Mouse (Mus musculus) small intestine, adult 2 months (tissue): ENCODE data around the gene Rnf123. TPM values are rescaled to one million over a fixed set of nuclear protein-coding genes. Genes with fewer than 3 reads are reported as not detected.
"Not testable (repeated sequence)": the region's sequence is repeated elsewhere in the genome, so short reads cannot be mapped to it uniquely, and the experiment has no call there.

ENCODE experiments used
- H3K27ac ChIP-seq: fragments of 200-500 bp; 2 replicates; pipeline ENCODE4 v1.5.1; 2012; ENCODE audit warnings: low read depth, low read length, control low read depth, inconsistent platforms; ENCODE audit not compliant: insufficient read depth
- H3K27me3 ChIP-seq: fragments of 200-500 bp; 2 replicates; pipeline ENCODE4 v1.6.1; 2012; ENCODE audit warnings: mild to moderate bottlenecking, moderate library complexity, low read length, inconsistent platforms; ENCODE audit not compliant: control insufficient read depth, insufficient read depth
- H3K36me3 ChIP-seq: fragments of 200-500 bp; 2 replicates; pipeline ENCODE4 v1.6.1; 2012; ENCODE audit warnings: mild to moderate bottlenecking, low read length, control low read depth, inconsistent platforms; ENCODE audit not compliant: control insufficient read depth, insufficient read depth
- H3K4me1 ChIP-seq: fragments of 200-500 bp; 2 replicates; pipeline ENCODE4 v1.6.1; 2012; ENCODE audit warnings: low read length, inconsistent platforms, mixed read lengths; ENCODE audit not compliant: control insufficient read depth, insufficient read depth, insufficient read length
- H3K4me3 ChIP-seq: fragments of 200-500 bp; 2 replicates; pipeline ENCODE4 v1.5.1; 2012; ENCODE audit warnings: low read depth, mild to moderate bottlenecking, control low read depth, inconsistent platforms, low read length, moderate library complexity
- CTCF ChIP-seq: fragments of 200-500 bp; IDR thresholded peaks from 2 replicates; pipeline ENCODE4 v1.5.1; 2012; ENCODE audit warnings: low read depth, mild to moderate bottlenecking, control low read depth, inconsistent platforms, low read length, moderate library complexity, mixed read lengths; ENCODE audit not compliant: insufficient replicate concordance, insufficient read length; ENCODE audit errors: extremely low read depth
- POLR2A ChIP-seq: fragments of 200-500 bp; IDR thresholded peaks from 2 replicates; pipeline ENCODE4 v1.6.1; 2012; ENCODE audit warnings: low read depth, mild to moderate bottlenecking, control low read depth, inconsistent platforms, low read length, moderate library complexity
- WGBS: fragments of 180-500 bp; shearing (Covaris S2); methylation state at CpG from one replicate; pipeline ENCODE4 v1.1.7; 2018; 5-methylcytosine and 5-hydroxymethylcytosine counted together
- polyA plus RNA-seq: library from polyadenylated mRNA; depleted of rRNA; stranded (reverse); fragments of >200 nt; gene quantifications from 2 replicates; pipeline ENCODE4 v1.2.3, GENCODE M21; 2012

Gene Rnf123
- polyA plus RNA-seq, 1 experiment = 86.7 TPM

GRCm38 (mm10) chr9:108035331-108036156, 47.6 kb downstream of the Rnf123 start:
- Histone ChIP-seq H3K36me3 (peaks cover 32% of the 10 kb centered on the region), H3K4me1 (peaks cover 20% of the 10 kb centered on the region; the same call in 1 of the 2 replicates), H3K27ac (peak overlapping the region; percentile 67), H3K27me3 (no peaks in the 10 kb centered on the region), H3K4me3 (no peak overlapping the region)
- 44% methylated on average over 2 of the region's 2 CpGs for WGBS
- TF ChIP-seq CTCF (peak; percentile 21; the same call in 1 of the 2 replicates), POLR2A (no peak)

- H3K4me1 ChIP-seq = peaks cover 18% of the 10 kb centered on the region; the same call in 1 of the 2 replicates
- H3K36me3 ChIP-seq = peaks cover 39% of the 10 kb centered on the region
- TF ChIP-seq CTCF = no peak
- no peak for TF ChIP-seq POLR2A
- 88% methylated on average over 5 of the region's 5 CpGs for WGBS
- no peak overlapping the region for H3K4me3 ChIP-seq
- H3K27ac ChIP-seq = no peak overlapping the region
- H3K27me3 ChIP-seq = no peaks in the 10 kb centered on the region
Measured at GRCm38 (mm10) chr9:108032126-108032525, 51.0 kb downstream of the Rnf123 start.

- 96% methylated on average over 3 of the region's 3 CpGs for WGBS
- no peak overlapping the region for H3K27ac ChIP-seq
- H3K4me1 ChIP-seq = peaks cover 2% of the 10 kb centered on the region; the same call in 1 of the 2 replicates
- H3K27me3 ChIP-seq = no peaks in the 10 kb centered on the region
- no peak for TF ChIP-seq CTCF
- TF ChIP-seq POLR2A = no peak
- no peak overlapping the region for H3K4me3 ChIP-seq
- H3K36me3 ChIP-seq = peaks cover 46% of the 10 kb centered on the region
Measured at GRCm38 (mm10) chr9:108027867-108028266, 55.3 kb downstream of the Rnf123 start.

- Histone ChIP-seq H3K4me1 (peaks cover 2% of the 10 kb centered on the region; the same call in 1 of the 2 replicates), H3K27me3 (no peaks in the 10 kb centered on the region), H3K4me3 (no peak overlapping the region), H3K27ac (no peak overlapping the region), H3K36me3 (peaks cover 36% of the 10 kb centered on the region)
- 84% methylated on average over 3 of the region's 3 CpGs for WGBS
- TF ChIP-seq CTCF (no peak), POLR2A (no peak)
Measured at GRCm38 (mm10) chr9:108026584-108026983, 56.6 kb downstream of the Rnf123 start.

- peaks cover 24% of the 10 kb centered on the region for H3K36me3 ChIP-seq
- no peak overlapping the region for H3K4me3 ChIP-seq
- WGBS = 85% methylated on average over 3 of the region's 3 CpGs
- TF ChIP-seq POLR2A = no peak
- TF ChIP-seq CTCF = no peak
- H3K27ac ChIP-seq = no peak overlapping the region
- no peaks in the 10 kb centered on the region for H3K27me3 ChIP-seq
- peaks cover 2% of the 10 kb centered on the region; the same call in 1 of the 2 replicates for H3K4me1 ChIP-seq
Measured at GRCm38 (mm10) chr9:108023216-108023615, 59.9 kb downstream of the Rnf123 start.

GRCm38 (mm10) chr9:108020741-108021140, 62.4 kb downstream of the Rnf123 start:
- WGBS = 90% methylated on average over 1 of the region's 1 CpGs
- TF ChIP-seq CTCF (no peak), POLR2A (no peak)

GRCm38 (mm10) chr9:108017127-108017526, 66.0 kb downstream of the Rnf123 start:
- no peaks in the 10 kb centered on the region for H3K4me1 ChIP-seq
- WGBS = 78% methylated on average over 3 of the region's 3 CpGs
- no peak overlapping the region for H3K4me3 ChIP-seq
- no peak overlapping the region for H3K27ac ChIP-seq
- peaks cover 13% of the 10 kb centered on the region; the same call in 1 of the 2 replicates for H3K36me3 ChIP-seq
- TF ChIP-seq POLR2A (no peak), CTCF (no peak)
- H3K27me3 ChIP-seq = no peaks in the 10 kb centered on the region

More at GRCm38 (mm10) chr9:108020741-108021140, 62.4 kb downstream of the Rnf123 start:
- Histone ChIP-seq H3K4me1 (peaks cover 2% of the 10 kb centered on the region; the same call in 1 of the 2 replicates), H3K27me3 (no peaks in the 10 kb centered on the region), H3K36me3 (peaks cover 17% of the 10 kb centered on the region), H3K4me3 (no peak overlapping the region), H3K27ac (no peak overlapping the region)

- not testable (repeated sequence) for H3K4me1 ChIP-seq, H3K27me3 ChIP-seq, H3K4me3 ChIP-seq, H3K27ac ChIP-seq
- 96% methylated on average over 2 of the region's 2 CpGs for WGBS
- H3K36me3 ChIP-seq = peaks cover 13% of the 10 kb centered on the region; the same call in 1 of the 2 replicates
Measured at GRCm38 (mm10) chr9:108013577-108013976, 69.6 kb downstream of the Rnf123 start.
